Mouse (Mus musculus): ENCODE measurements at regions not wholly inside any gene's neighbourhood (a gene's known extent, or its start where the extent isn't known, plus 50 kb on each side); places are given as distances from the start of the nearest gene placed in this dataset.

GRCm38 (mm10) chr1:118741286-118741685 lies 113.5 kb downstream of the Tfcp2l1 start:
- WGBS: 87% methylated on average over 5 of the region's 5 CpGs
- no peak overlapping the region for H3K27ac ChIP-seq (ENCODE audit: control insufficient read depth, insufficient read depth, low read depth, low read length, poor library complexity)
- no peaks in the 10 kb centered on the region for H3K4me1 ChIP-seq (ENCODE audit: control insufficient read depth, insufficient read depth, low read length)
- no peak for TF ChIP-seq POLR2A (IDR thresholded peaks at IDR 0.05; ENCODE audit: borderline replicate concordance, control insufficient read depth, low read depth, low read length)
- no peak for TF ChIP-seq CTCF (IDR thresholded peaks at IDR 0.05; ENCODE audit: control insufficient read depth, insufficient read depth, low read length)
- H3K4me3 ChIP-seq (replicated peaks; ENCODE audit: control insufficient read depth, low read depth, low read length): no peak overlapping the region

- H3K27ac ChIP-seq (ENCODE audit: control insufficient read depth, insufficient read depth, low read depth, low read length, poor library complexity): no peak overlapping the region
- TF ChIP-seq POLR2A (IDR thresholded peaks at IDR 0.05; ENCODE audit: borderline replicate concordance, control insufficient read depth, low read depth, low read length) (no peak), CTCF (IDR thresholded peaks at IDR 0.05; ENCODE audit: control insufficient read depth, insufficient read depth, low read length) (no peak)
- H3K4me3 ChIP-seq (replicated peaks; ENCODE audit: control insufficient read depth, low read depth, low read length): no peak overlapping the region
- no peaks in the 10 kb centered on the region for H3K4me1 ChIP-seq (ENCODE audit: control insufficient read depth, insufficient read depth, low read length)
- 68% methylated on average over 5 of the region's 5 CpGs for WGBS
Measured at GRCm38 (mm10) chr1:118748196-118748595, 120.5 kb downstream of the Tfcp2l1 start.

- H3K27ac ChIP-seq (ENCODE audit: control insufficient read depth, insufficient read depth, low read depth, low read length, poor library complexity): no peak overlapping the region
- WGBS: 77% methylated on average over 3 of the region's 3 CpGs
- H3K4me3 ChIP-seq (replicated peaks; ENCODE audit: control insufficient read depth, low read depth, low read length): no peak overlapping the region
- H3K4me1 ChIP-seq (ENCODE audit: control insufficient read depth, insufficient read depth, low read length): no peaks in the 10 kb centered on the region
- TF ChIP-seq CTCF (IDR thresholded peaks at IDR 0.05; ENCODE audit: control insufficient read depth, insufficient read depth, low read length) (no peak), POLR2A (IDR thresholded peaks at IDR 0.05; ENCODE audit: borderline replicate concordance, control insufficient read depth, low read depth, low read length) (no peak)
Measured at GRCm38 (mm10) chr1:118752869-118753268, 125.1 kb downstream of the Tfcp2l1 start.

- WGBS: 79% methylated on average over 9 of the region's 9 CpGs
- TF ChIP-seq CTCF (IDR thresholded peaks at IDR 0.05; ENCODE audit: control insufficient read depth, insufficient read depth, low read length) (no peak), POLR2A (IDR thresholded peaks at IDR 0.05; ENCODE audit: borderline replicate concordance, control insufficient read depth, low read depth, low read length) (no peak)
- H3K27ac ChIP-seq (ENCODE audit: control insufficient read depth, insufficient read depth, low read depth, low read length, poor library complexity): no peak overlapping the region
- H3K4me3 ChIP-seq (replicated peaks; ENCODE audit: control insufficient read depth, low read depth, low read length): no peak overlapping the region
- no peaks in the 10 kb centered on the region for H3K4me1 ChIP-seq (ENCODE audit: control insufficient read depth, insufficient read depth, low read length)
Measured at GRCm38 (mm10) chr1:118756171-118756865, 128.6 kb downstream of the Tfcp2l1 start.

GRCm38 (mm10) chr1:118757340-118758030 lies 129.7 kb downstream of the Tfcp2l1 start:
- TF ChIP-seq POLR2A (IDR thresholded peaks at IDR 0.05; ENCODE audit: borderline replicate concordance, control insufficient read depth, low read depth, low read length) (no peak), CTCF (IDR thresholded peaks at IDR 0.05; ENCODE audit: control insufficient read depth, insufficient read depth, low read length) (no peak)
- Histone ChIP-seq H3K4me1 (ENCODE audit: control insufficient read depth, insufficient read depth, low read length) (no peaks in the 10 kb centered on the region), H3K4me3 (replicated peaks; ENCODE audit: control insufficient read depth, low read depth, low read length) (no peak overlapping the region), H3K27ac (ENCODE audit: control insufficient read depth, insufficient read depth, low read depth, low read length, poor library complexity) (no peak overlapping the region)
- WGBS: 65% methylated on average over 4 of the region's 4 CpGs

GRCm38 (mm10) chr1:118758031-118758400 lies 130.3 kb downstream of the Tfcp2l1 start:
- WGBS: 54% methylated on average over 4 of the region's 4 CpGs

GRCm38 (mm10) chr1:118759141-118759932 lies 131.6 kb downstream of the Tfcp2l1 start:
- Histone ChIP-seq H3K4me3 (replicated peaks; ENCODE audit: control insufficient read depth, low read depth, low read length) (no peak overlapping the region), H3K27ac (ENCODE audit: control insufficient read depth, insufficient read depth, low read depth, low read length, poor library complexity) (no peak overlapping the region), H3K4me1 (ENCODE audit: control insufficient read depth, insufficient read depth, low read length) (no peaks in the 10 kb centered on the region)
- 16% methylated on average over 7 of the region's 7 CpGs for WGBS
- peak; percentile 30; the same call in 1 of the 2 replicates for TF ChIP-seq CTCF (IDR thresholded peaks at IDR 0.05; ENCODE audit: control insufficient read depth, insufficient read depth, low read length)
- TF ChIP-seq POLR2A (IDR thresholded peaks at IDR 0.05; ENCODE audit: borderline replicate concordance, control insufficient read depth, low read depth, low read length): no peak

More at GRCm38 (mm10) chr1:118758031-118758400, 130.3 kb downstream of the Tfcp2l1 start:
- TF ChIP-seq POLR2A (IDR thresholded peaks at IDR 0.05; ENCODE audit: borderline replicate concordance, control insufficient read depth, low read depth, low read length): no peak
- no peak for TF ChIP-seq CTCF (IDR thresholded peaks at IDR 0.05; ENCODE audit: control insufficient read depth, insufficient read depth, low read length)
- no peaks in the 10 kb centered on the region for H3K4me1 ChIP-seq (ENCODE audit: control insufficient read depth, insufficient read depth, low read length)
- no peak overlapping the region for H3K4me3 ChIP-seq (replicated peaks; ENCODE audit: control insufficient read depth, low read depth, low read length)
- no peak overlapping the region for H3K27ac ChIP-seq (ENCODE audit: control insufficient read depth, insufficient read depth, low read depth, low read length, poor library complexity)

- 59% methylated on average over 9 of the region's 9 CpGs for WGBS
- no peak for TF ChIP-seq CTCF (IDR thresholded peaks at IDR 0.05; ENCODE audit: control insufficient read depth, insufficient read depth, low read length)
- TF ChIP-seq POLR2A (IDR thresholded peaks at IDR 0.05; ENCODE audit: borderline replicate concordance, control insufficient read depth, low read depth, low read length): no peak
Measured at GRCm38 (mm10) chr1:118765525-118765924, 137.8 kb downstream of the Tfcp2l1 start.

More at GRCm38 (mm10) chr1:118765525-118765924, 137.8 kb downstream of the Tfcp2l1 start:
- Histone ChIP-seq H3K27ac (ENCODE audit: control insufficient read depth, insufficient read depth, low read depth, low read length, poor library complexity) (no peak overlapping the region), H3K4me1 (ENCODE audit: control insufficient read depth, insufficient read depth, low read length) (no peaks in the 10 kb centered on the region), H3K4me3 (replicated peaks; ENCODE audit: control insufficient read depth, low read depth, low read length) (no peak overlapping the region)
